Mouse (Mus musculus) embryonic facial prominence, embryonic 10.5 days (tissue): ENCODE measurements at regions not wholly inside any gene's neighbourhood (a gene's known extent, or its start where the extent isn't known, plus 50 kb on each side); places are given as distances from the start of the nearest gene placed in this dataset.
A peak's percentile ranks its signal among the peaks of the same experiment; 100 is the strongest.

Experiments
- DNase-seq: peaks from one replicate; pipeline ENCODE4 v3.0.0-alpha.2; 2017; ENCODE audit warnings: low spot score
- H3K27ac ChIP-seq: fragments of 300-500 bp; sonication (generic); replicated peaks from 2 replicates; pipeline ENCODE4 v1.5.1; 2016; ENCODE audit warnings: mild to moderate bottlenecking
- H3K27me3 ChIP-seq: fragments of 300-500 bp; sonication (generic); replicated peaks from 2 replicates; pipeline ENCODE4 v1.6.1; 2016; ENCODE audit warnings: low read depth, mild to moderate bottlenecking; ENCODE audit not compliant: poor library complexity, severe bottlenecking
- H3K36me3 ChIP-seq: fragments of 300-500 bp; sonication (generic); replicated peaks from 2 replicates; pipeline ENCODE4 v1.6.1; 2016; ENCODE audit warnings: mild to moderate bottlenecking, moderate library complexity
- H3K4me1 ChIP-seq: fragments of 300-500 bp; sonication (generic); 2 replicates; pipeline ENCODE4 v1.6.1; 2016
- H3K4me3 ChIP-seq: fragments of 300-500 bp; sonication (generic); 2 replicates; pipeline ENCODE4 v1.5.1; 2016; ENCODE audit warnings: mild to moderate bottlenecking, moderate library complexity
- H3K9me3 ChIP-seq: fragments of 300-500 bp; sonication (generic); 2 replicates; pipeline ENCODE4 v1.6.1; 2016; ENCODE audit warnings: mild to moderate bottlenecking
- whole genome bisulfite sequencing: fragments of 180-500 bp; shearing (Covaris S2); methylation state at CpG from one replicate; pipeline ENCODE4 v1.1.7; 2016; 5-methylcytosine and 5-hydroxymethylcytosine counted together

GRCm38 (mm10) chr12:110376838-110377150, 70.1 kb upstream of the Ppp2r5c start:
- H3K27me3 ChIP-seq, result peaks cover 58% of the 10 kb centered on the region
- H3K4me3 ChIP-seq, result no peak overlapping the region
- DNase-seq, result no peak
- WGBS, result 74% methylated on average over 4 of the region's 4 CpGs
- H3K9me3 ChIP-seq, result no peaks in the 10 kb centered on the region
- H3K4me1 ChIP-seq, result peaks cover 55% of the 10 kb centered on the region
- H3K36me3 ChIP-seq, result no peaks in the 10 kb centered on the region
- no peak overlapping the region for H3K27ac ChIP-seq

GRCm38 (mm10) chr12:110377306-110377705, 69.6 kb upstream of the Ppp2r5c start:
- no peak overlapping the region for H3K27ac ChIP-seq
- WGBS, result 58% methylated on average over 6 of the region's 6 CpGs

GRCm38 (mm10) chr12:110377734-110378133, 69.2 kb upstream of the Ppp2r5c start:
- no peaks in the 10 kb centered on the region for H3K36me3 ChIP-seq
- peaks cover 48% of the 10 kb centered on the region for H3K27me3 ChIP-seq
- no peak overlapping the region for H3K4me3 ChIP-seq
- 69% methylated on average over 10 of the region's 10 CpGs for WGBS
- DNase-seq, result peak; percentile 46
- H3K27ac ChIP-seq, result no peak overlapping the region
- no peaks in the 10 kb centered on the region for H3K9me3 ChIP-seq
- peaks cover 57% of the 10 kb centered on the region for H3K4me1 ChIP-seq

More at GRCm38 (mm10) chr12:110377306-110377705, 69.6 kb upstream of the Ppp2r5c start:
- H3K9me3 ChIP-seq, result no peaks in the 10 kb centered on the region
- no peaks in the 10 kb centered on the region for H3K36me3 ChIP-seq
- H3K27me3 ChIP-seq, result peaks cover 53% of the 10 kb centered on the region
- peaks cover 57% of the 10 kb centered on the region for H3K4me1 ChIP-seq
- H3K4me3 ChIP-seq, result no peak overlapping the region
- DNase-seq, result no peak

- Histone ChIP-seq H3K4me3 (no peak overlapping the region), H3K27ac (no peak overlapping the region), H3K4me1 (peaks cover 51% of the 10 kb centered on the region), H3K9me3 (no peaks in the 10 kb centered on the region), H3K27me3 (peaks cover 45% of the 10 kb centered on the region), H3K36me3 (no peaks in the 10 kb centered on the region)
- WGBS, result 78% methylated on average over 5 of the region's 5 CpGs
- DNase-seq, result no peak
These were observed 68.6 kb upstream of the Ppp2r5c start for GRCm38 (mm10) chr12:110378302-110378701.

- no peak overlapping the region for H3K4me3 ChIP-seq
- no peak overlapping the region for H3K27ac ChIP-seq
- 79% methylated on average over 12 of the region's 12 CpGs for WGBS
- no peaks in the 10 kb centered on the region for H3K9me3 ChIP-seq
- DNase-seq, result no peak
- no peaks in the 10 kb centered on the region for H3K36me3 ChIP-seq
- peaks cover 32% of the 10 kb centered on the region for H3K27me3 ChIP-seq
- peaks cover 38% of the 10 kb centered on the region for H3K4me1 ChIP-seq
These were observed 67.2 kb upstream of the Ppp2r5c start for GRCm38 (mm10) chr12:110379721-110380120.

GRCm38 (mm10) chr12:110380831-110381750, 65.8 kb upstream of the Ppp2r5c start:
- WGBS, result 67% methylated on average over 25 of the region's 25 CpGs
- Histone ChIP-seq H3K27me3 (peaks cover 18% of the 10 kb centered on the region), H3K27ac (peak overlapping the region; percentile 49; the same call in 1 of the 2 replicates), H3K4me1 (peaks cover 25% of the 10 kb centered on the region; the same call in 1 of the 2 replicates), H3K9me3 (no peaks in the 10 kb centered on the region), H3K36me3 (no peaks in the 10 kb centered on the region), H3K4me3 (no peak overlapping the region)
- no peak for DNase-seq

GRCm38 (mm10) chr12:110385031-110385430, 61.9 kb upstream of the Ppp2r5c start:
- WGBS, result 75% methylated on average over 20 of the region's 20 CpGs
- H3K9me3 ChIP-seq, result no peaks in the 10 kb centered on the region
- H3K4me3 ChIP-seq, result no peak overlapping the region
- no peaks in the 10 kb centered on the region for H3K27me3 ChIP-seq
- no peaks in the 10 kb centered on the region for H3K36me3 ChIP-seq
- H3K27ac ChIP-seq, result no peak overlapping the region
- DNase-seq, result no peak
- peaks cover 12% of the 10 kb centered on the region; the same call in 1 of the 2 replicates for H3K4me1 ChIP-seq

GRCm38 (mm10) chr12:110385801-110386599, 60.9 kb upstream of the Ppp2r5c start:
- no peaks in the 10 kb centered on the region for H3K9me3 ChIP-seq
- H3K36me3 ChIP-seq, result no peaks in the 10 kb centered on the region
- H3K27ac ChIP-seq, result no peak overlapping the region
- H3K27me3 ChIP-seq, result no peaks in the 10 kb centered on the region
- 80% methylated on average over 20 of the region's 20 CpGs for WGBS
- H3K4me3 ChIP-seq, result no peak overlapping the region
- DNase-seq, result no peak
- H3K4me1 ChIP-seq, result peaks cover 10% of the 10 kb centered on the region; the same call in 1 of the 2 replicates

GRCm38 (mm10) chr12:110387056-110387455, 59.9 kb upstream of the Ppp2r5c start:
- WGBS, result 77% methylated on average over 11 of the region's 11 CpGs
- no peak for DNase-seq
- no peaks in the 10 kb centered on the region for H3K27me3 ChIP-seq

GRCm38 (mm10) chr12:110387567-110387966, 59.4 kb upstream of the Ppp2r5c start:
- Histone ChIP-seq H3K27me3 (no peaks in the 10 kb centered on the region), H3K27ac (no peak overlapping the region), H3K4me3 (no peak overlapping the region), H3K36me3 (no peaks in the 10 kb centered on the region), H3K9me3 (no peaks in the 10 kb centered on the region), H3K4me1 (no peaks in the 10 kb centered on the region)
- no peak for DNase-seq
- WGBS, result 78% methylated on average over 4 of the region's 4 CpGs

More at GRCm38 (mm10) chr12:110387056-110387455, 59.9 kb upstream of the Ppp2r5c start:
- H3K27ac ChIP-seq, result no peak overlapping the region
- H3K36me3 ChIP-seq, result no peaks in the 10 kb centered on the region
- no peaks in the 10 kb centered on the region for H3K4me1 ChIP-seq
- H3K4me3 ChIP-seq, result no peak overlapping the region
- H3K9me3 ChIP-seq, result no peaks in the 10 kb centered on the region

- WGBS, result 77% methylated on average over 12 of the region's 12 CpGs
- Histone ChIP-seq H3K36me3 (no peaks in the 10 kb centered on the region), H3K27ac (no peak overlapping the region), H3K4me3 (no peak overlapping the region), H3K9me3 (no peaks in the 10 kb centered on the region), H3K27me3 (no peaks in the 10 kb centered on the region), H3K4me1 (no peaks in the 10 kb centered on the region)
- no peak for DNase-seq
These were observed 57.5 kb upstream of the Ppp2r5c start for GRCm38 (mm10) chr12:110389439-110389838.

- Histone ChIP-seq H3K4me3 (no peak overlapping the region), H3K27ac (no peak overlapping the region), H3K9me3 (no peaks in the 10 kb centered on the region), H3K36me3 (no peaks in the 10 kb centered on the region), H3K4me1 (no peaks in the 10 kb centered on the region), H3K27me3 (no peaks in the 10 kb centered on the region)
- DNase-seq, result no peak
- WGBS, result 79% methylated on average over 8 of the region's 8 CpGs
These were observed 55.5 kb upstream of the Ppp2r5c start for GRCm38 (mm10) chr12:110391464-110391863.
